8 mouse cellular contexts compared by ENCODE assay signal in genomic region chr6:47771760-47772159, GRCm38 (mm10). TPM values are rescaled to one million over a fixed set of nuclear protein-coding genes. Genes with fewer than 3 reads are reported as not detected.
A peak's percentile ranks its signal among the peaks of the same experiment; 100 is the strongest.
DNase-seq lines count a peak whose midpoint lies in the region; ATAC-seq lines count a peak whose summit lies in the region.
"Not testable (repeated sequence)": the region's sequence is repeated elsewhere in the genome, so short reads cannot be mapped to it uniquely, and the experiment has no call there.

No protein-coding gene starts in this region.

- 50% methylated on average over 9 of the region's 19 CpGs for WGBS in forebrain, embryonic 12.5 days
- 46% methylated on average over 9 of the region's 19 CpGs for WGBS in hindbrain, embryonic 10.5 days
- WGBS in lung, embryonic 16.5 days = 55% methylated on average over 8 of the region's 19 CpGs
- WGBS in neural tube, embryonic 12.5 days = 60% methylated on average over 8 of the region's 19 CpGs

- not testable (repeated sequence) for H3K36me3 ChIP-seq in forebrain, embryonic 12.5 days (replicated peaks); hindbrain, embryonic 10.5 days; lung, embryonic 16.5 days (ENCODE audit: control insufficient read depth, insufficient read depth, low read length); neural tube, embryonic 12.5 days

- H3K4me3 ChIP-seq in forebrain, embryonic 12.5 days (replicated peaks) = peak overlapping the region; percentile 23; the same call in 1 of the 2 replicates
- H3K4me3 ChIP-seq in hindbrain, embryonic 10.5 days = peak overlapping the region; percentile 21; the same call in 1 of the 2 replicates
- H3K4me3 ChIP-seq in lung, embryonic 16.5 days (ENCODE audit: low read length) = not testable (repeated sequence)
- peak overlapping the region; percentile 15; the same call in 1 of the 2 replicates for H3K4me3 ChIP-seq in neural tube, embryonic 12.5 days

- DNase-seq in ES-CJ7 (ENCODE audit: low read depth, low spot score) = peak; percentile 29
- DNase-seq in cerebellum, adult 9-10 months = peak; percentile 55
- not testable (repeated sequence) for DNase-seq in hindbrain, embryonic 10.5 days (ENCODE audit: low spot score)
- DNase-seq in kidney, postnatal 25 days = peak; percentile 1 to 30
- DNase-seq in thymus, postnatal 25 days = peak; percentile 21

- not testable (repeated sequence) for H3K9ac ChIP-seq in forebrain, embryonic 12.5 days; lung, embryonic 16.5 days (ENCODE audit: low read length); neural tube, embryonic 12.5 days

- not testable (repeated sequence) for H3K27me3 ChIP-seq in forebrain, embryonic 12.5 days; lung, embryonic 16.5 days (ENCODE audit: control insufficient read depth, insufficient read depth, low read depth, low read length); neural tube, embryonic 12.5 days (replicated peaks)
- peaks cover 22% of the 10 kb centered on the region for H3K27me3 ChIP-seq in hindbrain, embryonic 10.5 days (ENCODE audit: insufficient read depth, poor library complexity, severe bottlenecking)

- not testable (repeated sequence) for H3K4me1 ChIP-seq in forebrain, embryonic 12.5 days; hindbrain, embryonic 10.5 days (replicated peaks); lung, embryonic 16.5 days (replicated peaks; ENCODE audit: control insufficient read depth, insufficient read depth, low read length); neural tube, embryonic 12.5 days

- H3K27ac ChIP-seq in forebrain, embryonic 12.5 days; hindbrain, embryonic 10.5 days; lung, embryonic 16.5 days (ENCODE audit: low read length); neural tube, embryonic 12.5 days: not testable (repeated sequence)

- peak overlapping the region; percentile 17 for H3K4me2 ChIP-seq in forebrain, embryonic 12.5 days
- H3K4me2 ChIP-seq in lung, embryonic 16.5 days (ENCODE audit: low read depth, low read length) = peak overlapping the region; percentile 38; the same call in 1 of the 2 replicates
- peak overlapping the region; percentile 43 for H3K4me2 ChIP-seq in neural tube, embryonic 12.5 days (replicated peaks)

- ATAC-seq in forebrain, embryonic 12.5 days (ENCODE audit: low FRiP score); lung, embryonic 16.5 days (ENCODE audit: low read depth); neural tube, embryonic 12.5 days (ENCODE audit: low FRiP score, low read depth): not testable (repeated sequence)

- not testable (repeated sequence) for H3K9me3 ChIP-seq in forebrain, embryonic 12.5 days; hindbrain, embryonic 10.5 days; lung, embryonic 16.5 days (ENCODE audit: control insufficient read depth, low read length); neural tube, embryonic 12.5 days

RNA-seq across cellular contexts. Expression of gene Pdia4, which starts 41.5 kb away (rescaled TPM):
- polyA plus RNA-seq in forebrain, embryonic 12.5 days (2016; fragmentation: Nextera tagmentation; extraction: Ambion mirVana) = 156 and 191 TPM in 2 replicates
- 242 and 299 TPM in 2 replicates for polyA plus RNA-seq in hindbrain, embryonic 10.5 days (2016; fragmentation: Nextera tagmentation; extraction: Ambion mirVana)
- polyA plus RNA-seq in lung, embryonic 16.5 days (2015; fragmentation: Nextera tagmentation; extraction: Ambion mirVana) = 334 and 362 TPM in 2 replicates
- 196 and 221 TPM in 2 replicates for polyA plus RNA-seq in neural tube, embryonic 12.5 days (2016; fragmentation: Nextera tagmentation; extraction: Ambion mirVana)

RNA-seq across cellular contexts. Expression of gene Zfp786, which starts 58.9 kb away (rescaled TPM):
- 12.1 and 12.4 TPM in 2 replicates for polyA plus RNA-seq in forebrain, embryonic 12.5 days (2016; fragmentation: Nextera tagmentation; extraction: Ambion mirVana)
- 7.0 TPM in 2 replicates for polyA plus RNA-seq in hindbrain, embryonic 10.5 days (2016; fragmentation: Nextera tagmentation; extraction: Ambion mirVana)
- 3.1 and 4.7 TPM in 2 replicates for polyA plus RNA-seq in lung, embryonic 16.5 days (2015; fragmentation: Nextera tagmentation; extraction: Ambion mirVana)
- polyA plus RNA-seq in neural tube, embryonic 12.5 days (2016; fragmentation: Nextera tagmentation; extraction: Ambion mirVana) = 12.8 and 14.8 TPM in 2 replicates
